Mouse (Mus musculus): ENCODE measurements around the gene Xpot. TPM values are rescaled to one million over a fixed set of nuclear protein-coding genes. Genes with fewer than 3 reads are reported as not detected.
A peak's percentile ranks its signal among the peaks of the same experiment; 100 is the strongest.

Gene Xpot
- polyA plus RNA-seq, 1 experiment from 2014 or later = 42.8 TPM

DNA sequence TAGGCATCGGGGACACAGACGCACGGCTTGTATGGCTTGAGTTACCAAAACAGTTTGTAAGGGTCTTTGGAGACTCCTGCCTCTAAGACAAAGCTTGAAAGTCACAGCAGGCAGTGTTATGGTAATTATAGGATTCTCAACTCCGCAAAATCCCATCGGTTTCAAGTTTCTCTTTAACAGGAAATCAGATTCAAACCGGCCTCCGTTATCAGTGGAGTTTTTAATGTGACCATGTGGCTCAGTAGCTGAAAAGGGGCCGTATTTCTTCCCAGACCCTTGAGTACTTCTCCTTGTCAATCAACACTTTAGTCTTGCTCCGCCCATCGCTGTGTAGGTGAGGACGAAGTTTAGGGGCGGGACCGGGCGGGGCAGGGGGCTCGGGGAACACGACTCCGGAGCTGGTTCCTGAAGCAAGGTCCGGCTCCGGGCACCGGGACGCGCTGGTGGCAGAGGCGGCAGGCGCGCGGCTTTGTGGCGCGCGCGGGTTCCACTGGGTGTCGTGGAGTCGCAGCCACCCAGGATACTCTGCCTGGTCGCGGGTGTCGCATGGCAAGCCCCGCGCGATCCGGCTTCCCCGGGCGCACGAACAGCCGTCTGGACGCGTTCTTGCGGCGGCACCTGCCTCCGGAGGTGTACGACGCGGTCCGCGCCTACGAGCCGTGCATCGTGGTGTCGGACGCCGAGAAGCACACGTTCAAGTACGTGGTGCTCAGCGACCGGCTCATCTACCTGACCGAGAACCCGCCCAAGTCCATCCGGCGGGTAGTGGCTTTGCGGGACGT, 15.3 kb upstream of the Xpot start, which contains the start of gene D930020B18Rik:
Gene D930020B18Rik, plus strand, starts transcription at position 317 of the 782 bp plus-strand sequence.
- peak within 1 kb of the TSS; percentile 98 for H3K4me2 ChIP-seq (ENCODE audit: low read depth, low read length)
- H3K27me3 ChIP-seq (ENCODE audit: control insufficient read depth, insufficient read depth, low read depth, low read length) = peaks cover 27% of the 10 kb centered on the region
- no peaks in the 10 kb centered on the region for H3K36me3 ChIP-seq (ENCODE audit: control insufficient read depth, insufficient read depth, low read length)
- WGBS = under 1% methylated on average over 69 of the region's 69 CpGs
- H3K4me1 ChIP-seq (replicated peaks; ENCODE audit: control insufficient read depth, insufficient read depth, low read length) = peaks cover 11% of the 10 kb centered on the region; the same call in 1 of the 2 replicates
- no peak within 1 kb of the TSS for H3K27ac ChIP-seq (ENCODE audit: low read length)
- ATAC-seq (ENCODE audit: low read depth) = peak; percentile 71
- H3K9ac ChIP-seq (ENCODE audit: low read length) = peak within 1 kb of the TSS; percentile 63
- peak within 1 kb of the TSS; percentile 62 for H3K4me3 ChIP-seq (ENCODE audit: low read length)
- H3K9me3 ChIP-seq (ENCODE audit: control insufficient read depth, low read length) = no peaks in the 10 kb centered on the region

DNA sequence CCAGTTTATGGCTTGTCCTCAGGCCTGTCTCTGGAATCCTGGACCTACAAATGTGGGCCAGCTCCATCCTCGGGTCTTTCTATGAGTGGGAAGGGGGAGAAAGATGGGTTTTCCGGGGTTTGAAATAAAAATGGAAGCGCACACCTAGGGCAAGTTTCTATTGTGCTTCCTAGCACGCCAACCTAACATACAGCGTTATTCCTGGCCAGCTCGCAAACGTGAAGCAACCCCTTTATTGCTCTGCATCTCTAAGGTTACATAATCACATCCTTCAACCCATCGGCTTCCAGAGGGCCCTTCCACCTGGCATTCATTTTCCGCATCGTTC, 14.8 kb upstream of the Xpot start:
- Histone ChIP-seq H3K9ac (ENCODE audit: low read length) (peak overlapping the region; percentile 63; the same call in 1 of the 2 replicates), H3K27ac (ENCODE audit: low read length) (no peak overlapping the region), H3K4me2 (ENCODE audit: low read depth, low read length) (peak overlapping the region; percentile 98), H3K9me3 (ENCODE audit: control insufficient read depth, low read length) (no peaks in the 10 kb centered on the region), H3K36me3 (ENCODE audit: control insufficient read depth, insufficient read depth, low read length) (no peaks in the 10 kb centered on the region), H3K4me1 (replicated peaks; ENCODE audit: control insufficient read depth, insufficient read depth, low read length) (peaks cover 11% of the 10 kb centered on the region; the same call in 1 of the 2 replicates), H3K27me3 (ENCODE audit: control insufficient read depth, insufficient read depth, low read depth, low read length) (peaks cover 27% of the 10 kb centered on the region), H3K4me3 (ENCODE audit: low read length) (peak overlapping the region; percentile 62)
- ATAC-seq (ENCODE audit: low read depth) = no peak
- WGBS = 15% methylated on average over 10 of the region's 10 CpGs

DNA sequence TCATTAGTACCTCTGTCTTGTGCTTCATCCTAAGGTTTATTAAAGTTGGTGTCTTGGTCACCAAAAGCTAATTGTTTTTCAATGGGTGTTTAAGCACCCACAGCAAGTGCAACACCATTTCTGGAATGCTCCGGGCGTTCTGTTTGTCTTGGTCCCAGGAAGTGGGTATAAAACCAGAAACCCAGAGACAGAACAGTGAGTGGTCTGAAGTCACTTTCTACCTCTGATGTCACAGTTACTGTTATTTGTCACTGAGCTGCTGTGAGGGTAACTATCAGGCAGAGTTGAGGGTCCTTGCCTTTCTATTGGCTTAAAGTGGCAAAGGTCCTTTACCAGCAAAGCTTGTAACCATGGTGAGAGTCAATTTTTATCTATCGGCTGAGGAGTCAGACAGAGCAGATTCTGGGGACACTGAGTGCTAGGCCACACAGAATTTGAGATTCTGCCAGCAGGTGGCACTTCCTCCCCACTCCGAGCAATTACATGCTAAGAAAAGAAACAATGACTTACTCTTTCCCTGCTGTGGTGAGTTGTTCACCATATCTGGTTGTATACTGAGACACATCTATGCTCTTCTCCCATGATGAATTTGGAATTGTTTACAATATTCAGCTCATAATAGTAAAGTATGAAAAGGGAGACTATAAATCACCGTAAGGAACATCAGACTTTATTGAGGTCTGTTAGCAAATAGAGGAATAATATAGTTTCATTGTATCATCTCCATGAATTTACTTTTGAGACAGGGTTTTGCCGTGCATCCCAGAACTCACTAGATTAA, 14.2 kb upstream of the Xpot start:
- Histone ChIP-seq H3K36me3 (ENCODE audit: control insufficient read depth, insufficient read depth, low read length) (no peaks in the 10 kb centered on the region), H3K27me3 (ENCODE audit: control insufficient read depth, insufficient read depth, low read depth, low read length) (peaks cover 27% of the 10 kb centered on the region), H3K4me1 (replicated peaks; ENCODE audit: control insufficient read depth, insufficient read depth, low read length) (peaks cover 11% of the 10 kb centered on the region; the same call in 1 of the 2 replicates), H3K27ac (ENCODE audit: low read length) (no peak overlapping the region), H3K4me2 (ENCODE audit: low read depth, low read length) (peak overlapping the region; percentile 98), H3K9ac (ENCODE audit: low read length) (no peak overlapping the region), H3K4me3 (ENCODE audit: low read length) (no peak overlapping the region), H3K9me3 (ENCODE audit: control insufficient read depth, low read length) (no peaks in the 10 kb centered on the region)
- WGBS = 44% methylated on average over 6 of the region's 6 CpGs
- ATAC-seq (ENCODE audit: low read depth) = no peak

DNA sequence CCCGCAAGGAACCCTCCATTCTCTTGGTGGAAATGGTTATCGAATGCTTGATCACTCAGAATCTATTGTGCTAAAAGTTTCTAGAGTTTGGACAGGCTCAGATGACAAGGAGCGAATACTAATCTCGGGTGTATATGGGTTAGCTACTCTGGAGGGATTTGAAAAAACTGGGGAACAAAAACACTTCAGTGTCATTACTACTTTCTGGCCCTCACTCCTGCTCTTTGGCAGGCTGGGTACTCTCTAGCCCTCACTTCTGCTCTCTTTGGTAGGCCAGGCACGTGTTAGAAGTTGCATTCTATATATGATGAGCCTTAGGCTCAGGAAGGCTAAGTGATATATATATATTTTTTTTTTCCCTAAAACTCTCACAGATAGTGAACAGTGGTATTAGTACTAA, 13.4 kb upstream of the Xpot start:
- no peak for ATAC-seq (ENCODE audit: low read depth)
- no peak overlapping the region for H3K4me3 ChIP-seq (ENCODE audit: low read length)
- H3K4me1 ChIP-seq (replicated peaks; ENCODE audit: control insufficient read depth, insufficient read depth, low read length) = peaks cover 11% of the 10 kb centered on the region; the same call in 1 of the 2 replicates
- no peaks in the 10 kb centered on the region for H3K36me3 ChIP-seq (ENCODE audit: control insufficient read depth, insufficient read depth, low read length)
- H3K4me2 ChIP-seq (ENCODE audit: low read depth, low read length) = no peak overlapping the region
- no peak overlapping the region for H3K9ac ChIP-seq (ENCODE audit: low read length)
- WGBS = 77% methylated on average over 5 of the region's 5 CpGs
- H3K27ac ChIP-seq (ENCODE audit: low read length) = no peak overlapping the region
- no peaks in the 10 kb centered on the region for H3K9me3 ChIP-seq (ENCODE audit: control insufficient read depth, low read length)
- peaks cover 27% of the 10 kb centered on the region for H3K27me3 ChIP-seq (ENCODE audit: control insufficient read depth, insufficient read depth, low read depth, low read length)

DNA sequence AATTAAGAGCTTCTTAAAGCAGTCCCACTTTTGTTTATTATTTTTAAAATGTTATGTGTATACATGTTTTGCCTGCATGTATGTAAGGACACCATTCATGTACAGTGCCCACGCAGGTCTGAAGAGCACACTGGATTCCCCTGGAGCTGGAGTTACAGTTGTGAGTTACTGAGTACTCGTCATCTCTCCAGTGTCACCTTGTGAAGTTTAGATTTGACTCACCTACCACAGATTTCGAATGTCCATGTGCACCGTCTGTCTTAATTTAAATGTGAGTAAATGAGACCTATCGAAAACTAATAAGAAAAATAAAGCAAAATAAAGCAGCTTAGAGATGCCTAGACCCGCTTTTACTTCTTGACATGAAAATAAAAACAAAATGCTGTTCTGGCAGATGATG, 10.1 kb upstream of the Xpot start:
- WGBS = 80% methylated on average over 6 of the region's 6 CpGs
- no peaks in the 10 kb centered on the region for H3K9me3 ChIP-seq (ENCODE audit: control insufficient read depth, low read length)
- peaks cover 3% of the 10 kb centered on the region; the same call in 1 of the 2 replicates for H3K4me1 ChIP-seq (replicated peaks; ENCODE audit: control insufficient read depth, insufficient read depth, low read length)
- ATAC-seq (ENCODE audit: low read depth) = no peak
- H3K4me3 ChIP-seq (ENCODE audit: low read length) = no peak overlapping the region
- H3K27ac ChIP-seq (ENCODE audit: low read length) = no peak overlapping the region
- no peak overlapping the region for H3K4me2 ChIP-seq (ENCODE audit: low read depth, low read length)
- no peaks in the 10 kb centered on the region for H3K36me3 ChIP-seq (ENCODE audit: control insufficient read depth, insufficient read depth, low read length)
- H3K27me3 ChIP-seq (ENCODE audit: control insufficient read depth, insufficient read depth, low read depth, low read length) = peaks cover 5% of the 10 kb centered on the region
- no peak overlapping the region for H3K9ac ChIP-seq (ENCODE audit: low read length)

DNA sequence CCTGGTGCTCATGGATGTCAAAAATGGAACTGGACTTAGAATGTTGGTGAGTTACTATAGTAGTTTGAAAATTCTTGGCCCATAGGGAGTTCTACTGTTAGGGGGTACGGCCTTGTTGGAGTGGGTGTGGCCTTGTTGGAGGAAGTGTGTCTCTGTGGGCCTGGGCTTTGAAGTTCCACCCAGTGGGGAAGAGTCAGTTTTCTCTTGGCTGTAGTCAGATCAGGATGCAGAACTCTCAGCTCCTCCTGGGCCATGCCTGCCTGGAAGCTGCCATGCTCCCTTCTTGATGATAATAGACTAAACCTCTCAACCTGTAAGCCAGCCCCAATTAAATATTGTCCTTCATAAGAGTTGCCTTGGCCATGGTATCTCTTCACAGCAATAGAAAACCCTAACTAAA, 8.0 kb upstream of the Xpot start:
- ATAC-seq (ENCODE audit: low read depth) = no peak
- H3K9ac ChIP-seq (ENCODE audit: low read length) = no peak overlapping the region
- no peak overlapping the region for H3K27ac ChIP-seq (ENCODE audit: low read length)
- H3K27me3 ChIP-seq (ENCODE audit: control insufficient read depth, insufficient read depth, low read depth, low read length) = no peaks in the 10 kb centered on the region; the same call in 1 of the 2 replicates
- H3K4me3 ChIP-seq (ENCODE audit: low read length) = no peak overlapping the region
- no peaks in the 10 kb centered on the region for H3K36me3 ChIP-seq (ENCODE audit: control insufficient read depth, insufficient read depth, low read length)
- 39% methylated on average over 1 of the region's 1 CpGs for WGBS
- H3K4me1 ChIP-seq (replicated peaks; ENCODE audit: control insufficient read depth, insufficient read depth, low read length) = no peaks in the 10 kb centered on the region
- H3K4me2 ChIP-seq (ENCODE audit: low read depth, low read length) = no peak overlapping the region
- no peaks in the 10 kb centered on the region for H3K9me3 ChIP-seq (ENCODE audit: control insufficient read depth, low read length)

DNA sequence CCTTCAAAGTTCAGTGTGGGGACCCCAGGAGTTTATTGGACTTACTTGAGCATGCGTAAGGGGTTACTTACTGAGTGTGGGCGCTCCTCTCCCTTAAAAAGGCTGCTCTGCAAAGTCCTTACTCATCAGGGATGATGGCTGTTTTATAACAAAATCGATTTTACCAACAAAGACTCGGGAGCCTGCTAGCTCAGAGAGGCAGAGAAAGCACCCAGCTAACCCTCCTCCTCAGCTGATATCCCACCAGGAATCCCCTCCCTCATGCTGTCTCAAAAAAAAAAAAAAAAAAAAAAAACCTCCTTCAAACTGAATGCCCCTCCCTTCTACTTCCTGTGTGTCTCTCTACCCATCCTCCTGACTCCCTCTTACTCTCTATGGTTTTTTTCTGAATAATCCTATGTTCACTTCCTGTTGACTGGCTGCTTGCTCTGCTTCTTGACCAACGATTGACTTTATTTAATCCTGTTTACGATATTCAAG, 2.5 kb upstream of the Xpot start:
- Histone ChIP-seq H3K9ac (ENCODE audit: low read length) (no peak overlapping the region), H3K4me2 (ENCODE audit: low read depth, low read length) (no peak overlapping the region), H3K9me3 (ENCODE audit: control insufficient read depth, low read length) (no peaks in the 10 kb centered on the region), H3K27ac (ENCODE audit: low read length) (no peak overlapping the region), H3K36me3 (ENCODE audit: control insufficient read depth, insufficient read depth, low read length) (no peaks in the 10 kb centered on the region), H3K27me3 (ENCODE audit: control insufficient read depth, insufficient read depth, low read depth, low read length) (no peaks in the 10 kb centered on the region), H3K4me3 (ENCODE audit: low read length) (no peak overlapping the region), H3K4me1 (replicated peaks; ENCODE audit: control insufficient read depth, insufficient read depth, low read length) (peaks cover 11% of the 10 kb centered on the region)
- 84% methylated on average over 6 of the region's 6 CpGs for WGBS
- no peak for ATAC-seq (ENCODE audit: low read depth)

DNA sequence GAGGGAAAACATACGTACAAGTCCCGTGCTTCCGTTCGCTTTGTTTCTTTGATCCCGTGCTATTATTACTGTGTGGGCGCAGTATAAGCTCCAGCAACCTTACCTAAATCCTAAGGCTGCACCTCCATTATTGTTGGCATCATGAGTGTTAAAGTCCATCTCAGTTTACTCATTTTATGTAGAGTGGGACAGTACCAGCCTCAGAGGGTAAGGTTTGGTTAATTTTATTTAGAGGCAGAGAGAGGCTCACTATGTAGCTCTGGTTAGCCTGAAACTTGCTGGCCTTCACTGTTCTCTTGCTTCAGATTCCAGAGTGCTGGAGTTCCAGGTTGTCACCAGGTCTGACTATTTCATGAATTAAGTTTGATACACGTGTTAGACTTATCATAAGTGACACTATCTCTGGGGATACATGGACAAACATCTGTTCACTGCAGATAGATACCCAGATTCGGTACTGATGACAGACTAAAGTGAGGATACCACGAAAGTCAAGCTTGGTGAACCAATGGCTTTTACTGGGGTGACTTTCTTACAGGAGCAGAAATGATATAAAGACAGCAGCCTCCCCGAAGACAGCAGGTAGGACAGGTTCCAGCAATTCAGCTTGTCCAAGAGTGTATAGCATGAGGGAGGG, 1.2 kb upstream of the Xpot start:
- WGBS = 78% methylated on average over 10 of the region's 10 CpGs
- Histone ChIP-seq H3K27ac (ENCODE audit: low read length) (no peak overlapping the region), H3K4me3 (ENCODE audit: low read length) (peak overlapping the region; percentile 63; the same call in 1 of the 2 replicates), H3K9ac (ENCODE audit: low read length) (peak overlapping the region; percentile 79; the same call in 1 of the 2 replicates), H3K36me3 (ENCODE audit: control insufficient read depth, insufficient read depth, low read length) (no peaks in the 10 kb centered on the region), H3K4me2 (ENCODE audit: low read depth, low read length) (peak overlapping the region; percentile 59), H3K9me3 (ENCODE audit: control insufficient read depth, low read length) (no peaks in the 10 kb centered on the region), H3K4me1 (replicated peaks; ENCODE audit: control insufficient read depth, insufficient read depth, low read length) (peaks cover 11% of the 10 kb centered on the region), H3K27me3 (ENCODE audit: control insufficient read depth, insufficient read depth, low read depth, low read length) (no peaks in the 10 kb centered on the region)
- no peak for ATAC-seq (ENCODE audit: low read depth)

Data from lung, embryonic 16.5 days (tissue).